Mouse (Mus musculus) bone marrow macrophage, adult 2 months (primary cell): ENCODE measurements at regions not wholly inside any gene's neighbourhood (a gene's known extent, or its start where the extent isn't known, plus 50 kb on each side); places are given as distances from the start of the nearest gene placed in this dataset.

ENCODE experiments used
- CTCF ChIP-seq: IDR thresholded peaks from 2 replicates; pipeline ENCODE4 v1.5.1; 2012; ENCODE audit warnings: low read depth, mild to moderate bottlenecking, low read length, moderate library complexity
- POLR2A ChIP-seq: IDR thresholded peaks from 2 replicates; pipeline ENCODE4 v1.6.1; 2012; ENCODE audit warnings: mild to moderate bottlenecking, low read depth, low read length, borderline replicate concordance

DNA sequence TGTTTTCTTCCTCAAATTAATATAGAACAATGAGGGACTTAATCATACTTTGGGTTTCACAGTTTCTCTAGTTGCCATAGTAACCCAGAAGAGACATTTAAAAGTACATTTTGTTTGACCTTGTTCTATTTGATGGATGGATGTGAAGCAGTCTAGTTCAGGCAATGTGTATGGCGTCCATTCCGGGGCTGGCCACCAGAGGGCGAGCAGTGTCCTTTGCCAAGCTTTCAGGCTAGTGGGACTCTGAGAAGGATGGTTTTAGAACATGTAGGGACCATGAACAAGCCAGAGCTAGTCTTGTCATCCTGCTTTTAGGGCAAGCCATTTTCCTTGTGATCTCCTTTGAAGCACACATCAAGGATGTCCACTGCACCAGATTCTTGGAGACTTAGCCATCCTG lies 74.8 kb upstream of the Mki67 start:
- peak; percentile 77 for TF ChIP-seq CTCF
- TF ChIP-seq POLR2A = no peak
